Mouse (Mus musculus) CH12.LX (cell line): ENCODE measurements at regions not wholly inside any gene's neighbourhood (a gene's known extent, or its start where the extent isn't known, plus 50 kb on each side); places are given as distances from the start of the nearest gene placed in this dataset.

ENCODE experiments used
- DNase-seq: peaks from one replicate; pipeline ENCODE4 v3.0.0-alpha.2; 2013; ENCODE audit errors: extremely low read depth
- H3K27ac ChIP-seq: 2 replicates; pipeline ENCODE4 v1.5.1; 2012; ENCODE audit warnings: low read depth, mild to moderate bottlenecking, control low read depth, moderate library complexity; ENCODE audit not compliant: insufficient read depth
- H3K27me3 ChIP-seq: replicated peaks from 2 replicates; pipeline ENCODE3; 2012; ENCODE audit warnings: inconsistent platforms
- H3K36me3 ChIP-seq, 2 experiments: replicated peaks in 1 of 2; 2 replicates each; pipeline versions ENCODE3 to v1.6.1; 2012; ENCODE audit warnings: inconsistent platforms in 1 of 2, low read length in 1 of 2, mild to moderate bottlenecking in 1 of 2, mixed read lengths in 1 of 2, moderate library complexity in 1 of 2; ENCODE audit not compliant: control insufficient read depth in 1 of 2, insufficient read depth in 1 of 2
- H3K4me1 ChIP-seq, 2 experiments: 2 replicates each; pipeline ENCODE4 v1.6.1; 2012; ENCODE audit warnings: inconsistent platforms in 1 of 2, moderate library complexity in 1 of 2; ENCODE audit not compliant: insufficient read depth in 2 of 2, control insufficient read depth in 1 of 2
- H3K4me2 ChIP-seq: 2 replicates; pipeline ENCODE4 v1.6.1; 2012; ENCODE audit warnings: low read depth, mild to moderate bottlenecking, control low read depth; ENCODE audit not compliant: poor library complexity, insufficient read depth, severe bottlenecking
- H3K4me3 ChIP-seq, 3 experiments: fragments of 150-350 bp in 1 of 3; sonication (generic) in 1 of 3; replicated peaks in 1 of 3; 2 replicates each; pipeline versions ENCODE3 to v1.5.1; 2011 to 2012; ENCODE audit warnings: low read depth in 2 of 3, low read length in 2 of 3, mild to moderate bottlenecking in 2 of 3, moderate library complexity in 2 of 3, control low read depth in 1 of 3, improper control_type of control experiment in 1 of 3, inconsistent platforms in 1 of 3, mixed read lengths in 1 of 3; ENCODE audit not compliant: poor library complexity in 1 of 3
- H3K79me2 ChIP-seq: replicated peaks from 2 replicates; pipeline ENCODE4 v1.6.1; 2012; ENCODE audit warnings: mild to moderate bottlenecking, moderate library complexity; ENCODE audit not compliant: control insufficient read depth, poor library complexity, insufficient read depth, severe bottlenecking; ENCODE audit errors: extremely low read depth
- H3K9ac ChIP-seq: 2 replicates; pipeline ENCODE4 v1.6.1; 2012; ENCODE audit warnings: low read depth, mild to moderate bottlenecking, control low read depth, moderate library complexity; ENCODE audit not compliant: insufficient read depth
- H3K9me3 ChIP-seq: replicated peaks from 2 replicates; pipeline ENCODE3; 2012; ENCODE audit warnings: low read length, inconsistent platforms, mixed read lengths
- CHD1 ChIP-seq: IDR thresholded peaks from 2 replicates; pipeline ENCODE4 v1.6.1; 2012; ENCODE audit warnings: low read depth, low read length, improper control_type of control experiment, inconsistent platforms
- CTCF ChIP-seq, 2 experiments: IDR thresholded peaks in 1 of 2; conservative IDR thresholded peaks in 1 of 2; 2 replicates each; pipeline ENCODE4 v1.5.1; 2011 to 2012; ENCODE audit warnings: low read depth in 2 of 2, low read length in 2 of 2, improper control_type of control experiment in 1 of 2, inconsistent platforms in 1 of 2, mild to moderate bottlenecking in 1 of 2, moderate library complexity in 1 of 2
- E2F4 ChIP-seq: IDR thresholded peaks from 2 replicates; pipeline ENCODE4 v1.6.1; 2011; ENCODE audit warnings: low read depth, low read length, improper control_type of control experiment; ENCODE audit not compliant: insufficient replicate concordance
- EP300 ChIP-seq: IDR thresholded peaks from 2 replicates; pipeline ENCODE4 v1.6.1; 2011; ENCODE audit warnings: low read length, improper control_type of control experiment
- GABPA ChIP-seq: IDR thresholded peaks from 2 replicates; pipeline ENCODE4 v1.6.1; 2012; ENCODE audit warnings: low read depth, low read length, improper control_type of control experiment, inconsistent platforms; ENCODE audit not compliant: insufficient replicate concordance
- IRF4 ChIP-seq: IDR thresholded peaks from 2 replicates; pipeline ENCODE4 v1.6.1; 2014; ENCODE audit warnings: low read depth, mild to moderate bottlenecking, inconsistent platforms, low read length, improper control_type of control experiment
- JUN ChIP-seq: IDR thresholded peaks from 2 replicates; pipeline ENCODE4 v1.6.1; 2011; ENCODE audit warnings: low read depth, mild to moderate bottlenecking, low read length, improper control_type of control experiment, moderate library complexity; ENCODE audit not compliant: insufficient read depth
- JUND ChIP-seq: conservative IDR thresholded peaks from 2 replicates; pipeline ENCODE4 v1.6.1; 2011; ENCODE audit warnings: low read depth, low read length, improper control_type of control experiment
- KAT2A ChIP-seq: IDR thresholded peaks from 2 replicates; pipeline ENCODE4 v1.6.1; 2012; ENCODE audit warnings: low read length, improper control_type of control experiment, inconsistent platforms; ENCODE audit not compliant: insufficient replicate concordance
- MAFK ChIP-seq: IDR thresholded peaks from 2 replicates; pipeline ENCODE4 v1.6.1; 2011; ENCODE audit warnings: low read length, improper control_type of control experiment; ENCODE audit not compliant: insufficient replicate concordance
- MAX ChIP-seq: IDR thresholded peaks from 2 replicates; pipeline ENCODE4 v1.6.1; 2011; ENCODE audit warnings: low read length, improper control_type of control experiment
- MXI1 ChIP-seq: IDR thresholded peaks from 2 replicates; pipeline ENCODE4 v1.6.1; 2011; ENCODE audit warnings: mild to moderate bottlenecking, low read depth, low read length, improper control_type of control experiment
- NRF1 ChIP-seq: IDR thresholded peaks from 2 replicates; pipeline ENCODE4 v1.6.1; 2014; ENCODE audit warnings: low read depth, mild to moderate bottlenecking, inconsistent platforms, low read length, improper control_type of control experiment, moderate library complexity
- PAX5 ChIP-seq: IDR thresholded peaks from 2 replicates; pipeline ENCODE4 v1.6.1; 2012; ENCODE audit warnings: low read length, inconsistent platforms, mixed read lengths
- POLR2AphosphoS2 ChIP-seq: IDR thresholded peaks from 2 replicates; pipeline ENCODE4 v1.6.1; 2011; ENCODE audit warnings: low read depth, low read length, improper control_type of control experiment
- RAD21 ChIP-seq: IDR thresholded peaks from 2 replicates; pipeline ENCODE4 v1.6.1; 2011; ENCODE audit warnings: low read depth, mild to moderate bottlenecking, low read length, improper control_type of control experiment, moderate library complexity
- SIN3A ChIP-seq: IDR thresholded peaks from 2 replicates; pipeline ENCODE4 v1.6.1; 2012; ENCODE audit warnings: low read length, improper control_type of control experiment, inconsistent platforms
- SMC3 ChIP-seq: IDR thresholded peaks from 2 replicates; pipeline ENCODE4 v1.6.1; 2011; ENCODE audit warnings: low read depth, low read length, improper control_type of control experiment
- TBP ChIP-seq: conservative IDR thresholded peaks from 2 replicates; pipeline ENCODE4 v1.6.1; 2011; ENCODE audit warnings: low read depth, low read length, improper control_type of control experiment
- TCF12 ChIP-seq: IDR thresholded peaks from 2 replicates; pipeline ENCODE4 v1.6.1; 2014; ENCODE audit warnings: low read depth, mild to moderate bottlenecking, inconsistent platforms, low read length, improper control_type of control experiment
- UBTF ChIP-seq: IDR thresholded peaks from 2 replicates; pipeline ENCODE4 v1.6.1; 2012; ENCODE audit warnings: low read depth, mild to moderate bottlenecking, inconsistent platforms, low read length, improper control_type of control experiment, moderate library complexity
- USF1 ChIP-seq: IDR thresholded peaks from 2 replicates; pipeline ENCODE4 v1.6.1; 2014; ENCODE audit warnings: low read depth, mild to moderate bottlenecking, inconsistent platforms, low read length, improper control_type of control experiment
- USF2 ChIP-seq: conservative IDR thresholded peaks from 2 replicates; pipeline ENCODE4 v1.6.1; 2011; ENCODE audit warnings: low read depth, low read length, improper control_type of control experiment
- ZC3H11A ChIP-seq: IDR thresholded peaks from 2 replicates; pipeline ENCODE4 v1.6.1; 2012; ENCODE audit warnings: low read depth, mild to moderate bottlenecking, inconsistent platforms, low read length, improper control_type of control experiment
- ZMIZ1 ChIP-seq: IDR thresholded peaks from 2 replicates; pipeline ENCODE4 v1.6.1; 2012; ENCODE audit warnings: low read depth, mild to moderate bottlenecking, inconsistent platforms, low read length, improper control_type of control experiment
- ZNF384 ChIP-seq: IDR thresholded peaks from 2 replicates; pipeline ENCODE4 v1.6.1; 2012; ENCODE audit warnings: low read depth, low read length, improper control_type of control experiment, inconsistent platforms
- dilution Hi-C: fragments of 300-500 bp; cut with MboI; formaldehyde crosslinking; loops from 2 replicates; pipeline ENCODE4 v1.14.3; 2020; ENCODE audit warnings: low sequenced_read_pairs; ENCODE audit not compliant: extremely low pct_unique_long_range_greater_than_20kb, extremely low pct_ligation_motif_present
- in situ Hi-C: fragments of 300-500 bp; cut with MboI; formaldehyde crosslinking; loops from 3 replicates; pipeline ENCODE4 v1.14.3; 2019; ENCODE audit warnings: low sequenced_read_pairs, low pct_ligation_motif_present, low pct_unique_long_range_greater_than_20kb, mixed read lengths

- DNase-seq, result no peak
- peaks cover 2% of the 10 kb centered on the region for H3K9me3 ChIP-seq
- H3K36me3 ChIP-seq, result no peaks in the 10 kb centered on the region
- no peak for TF ChIP-seq EP300
- TF ChIP-seq E2F4, result no peak
- TF ChIP-seq GABPA, result no peak
- TF ChIP-seq MAX, result no peak
- no peak for TF ChIP-seq ZC3H11A
- TF ChIP-seq PAX5, result no peak
- TF ChIP-seq RAD21, result no peak
- no peak for TF ChIP-seq MAFK
- no peak for TF ChIP-seq IRF4
- TF ChIP-seq POLR2AphosphoS2, result no peak
- no peaks in the 10 kb centered on the region for H3K4me1 ChIP-seq
- no peak overlapping the region for H3K4me3 ChIP-seq
- no peak overlapping the region for H3K27ac ChIP-seq
- no peak overlapping the region for H3K9ac ChIP-seq
- dilution Hi-C loops, result no loop called here
- in situ Hi-C loops, result no loop called here
- no peak overlapping the region for H3K4me2 ChIP-seq
- H3K79me2 ChIP-seq, result no peaks in the 10 kb centered on the region
- no peaks in the 10 kb centered on the region for H3K27me3 ChIP-seq
Measured at GRCm38 (mm10) chr5:15803583-15803982, 89.5 kb upstream of the Speer4c start.

- no peak overlapping the region for H3K27ac ChIP-seq
- dilution Hi-C loops, result no loop called here
- no peak for DNase-seq
Measured at GRCm38 (mm10) chr5:15816864-15817263, 102.8 kb upstream of the Speer4c start.

DNA sequence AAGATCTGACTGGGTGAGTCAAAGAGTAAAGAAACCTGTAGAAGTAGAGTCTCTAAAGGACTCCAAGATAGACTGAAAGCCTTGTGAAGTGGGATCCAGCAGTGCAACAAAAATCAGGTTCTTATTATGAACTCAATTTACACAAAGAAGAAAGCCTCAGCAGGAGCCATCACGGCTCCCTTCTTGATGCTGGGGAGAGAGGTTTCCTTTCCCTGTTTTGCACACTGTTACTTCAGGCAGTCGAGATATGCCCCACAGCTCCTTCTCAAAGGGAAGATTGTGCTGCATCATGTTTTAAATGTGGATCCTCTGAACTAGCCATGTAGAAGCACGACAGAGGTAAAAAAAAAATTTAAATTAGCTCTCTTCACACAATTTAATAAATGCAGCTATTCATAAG, 103.3 kb upstream of the Speer4c start:
- no peak for DNase-seq
- Histone ChIP-seq H3K36me3 (no peaks in the 10 kb centered on the region), H3K79me2 (no peaks in the 10 kb centered on the region), H3K4me1 (no peaks in the 10 kb centered on the region), H3K27me3 (no peaks in the 10 kb centered on the region), H3K27ac (no peak overlapping the region), H3K4me2 (no peak overlapping the region), H3K9ac (no peak overlapping the region), H3K9me3 (peaks cover 2% of the 10 kb centered on the region), H3K4me3 (no peak overlapping the region)
- dilution Hi-C loops, result no loop called here
- TF ChIP-seq SMC3, result no peak
- no peak for TF ChIP-seq JUND
- no peak for TF ChIP-seq CTCF (conservative IDR thresholded peaks at IDR 0.05 in 1 of 2, IDR thresholded peaks at IDR 0.05 in 1 of 2; ENCODE audit: low read depth in 2 of 2, low read length in 2 of 2)
- no peak for TF ChIP-seq USF1
- no peak for TF ChIP-seq USF2
- no peak for TF ChIP-seq SIN3A
- TF ChIP-seq CHD1, result no peak
- no peak for TF ChIP-seq NRF1
- no peak for TF ChIP-seq E2F4
- TF ChIP-seq UBTF, result no peak
- TF ChIP-seq TCF12, result no peak
- TF ChIP-seq TBP, result no peak
- no peak for TF ChIP-seq ZNF384
- TF ChIP-seq ZMIZ1, result no peak
- TF ChIP-seq MAFK, result no peak
- no peak for TF ChIP-seq MXI1
- TF ChIP-seq ZC3H11A, result no peak
- in situ Hi-C loops, result no loop called here

More at GRCm38 (mm10) chr5:15816864-15817263, 102.8 kb upstream of the Speer4c start:
- no peak overlapping the region for H3K4me3 ChIP-seq
- no peaks in the 10 kb centered on the region for H3K27me3 ChIP-seq
- H3K79me2 ChIP-seq, result no peaks in the 10 kb centered on the region
- TF ChIP-seq CHD1 (no peak), JUN (no peak), KAT2A (no peak), JUND (no peak)
- no peaks in the 10 kb centered on the region for H3K36me3 ChIP-seq
- H3K9ac ChIP-seq, result no peak overlapping the region
- no peak overlapping the region for H3K4me2 ChIP-seq
- H3K9me3 ChIP-seq, result peaks cover 2% of the 10 kb centered on the region
- in situ Hi-C loops, result no loop called here
- no peaks in the 10 kb centered on the region for H3K4me1 ChIP-seq
